Mouse (Mus musculus): ENCODE results near the gene Ttc28. TPM values are rescaled to one million over a fixed set of nuclear protein-coding genes. Genes with fewer than 3 reads are reported as not detected.
"Not testable (repeated sequence)": the region's sequence is repeated elsewhere in the genome, so short reads cannot be mapped to it uniquely, and the experiment has no call there.

Gene Ttc28
- polyA plus RNA-seq, 1 experiment from 2014 or later, result 14.5 TPM

DNA sequence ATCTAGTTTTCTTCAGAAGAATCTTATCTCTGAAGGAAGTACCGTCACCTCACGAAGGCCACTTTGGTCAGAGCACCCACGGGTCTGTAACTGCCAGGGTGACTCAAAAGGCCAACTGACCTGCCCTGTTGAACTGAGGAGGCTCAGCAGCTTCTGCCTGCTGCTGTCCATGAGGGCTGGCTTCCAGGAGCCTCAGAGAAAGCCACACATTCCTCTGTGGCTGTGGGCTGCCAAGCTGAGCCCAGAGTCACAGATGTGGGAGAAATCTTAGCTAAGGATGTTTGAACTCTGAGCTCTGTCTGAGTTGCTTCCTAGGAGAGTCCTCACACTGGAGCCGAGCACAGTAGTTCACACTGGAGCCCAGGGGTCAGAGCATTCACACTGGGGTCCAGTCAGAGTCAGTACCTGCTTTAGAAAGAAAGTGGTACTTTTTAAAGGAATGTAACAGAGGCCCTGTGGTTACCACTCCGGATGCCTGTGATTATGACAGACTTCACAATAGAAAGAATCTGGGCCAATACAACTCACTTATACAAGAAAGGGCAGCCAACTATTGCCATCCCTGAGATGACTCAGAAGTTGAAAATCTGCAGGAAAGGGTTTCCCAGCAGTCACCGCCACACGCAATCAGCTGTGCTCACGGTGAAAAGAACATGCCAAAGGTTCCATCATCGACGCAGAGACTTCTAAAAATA, 368.1 kb downstream of the Ttc28 start:
- no peak for ATAC-seq
- no peak overlapping the region for H3K9ac ChIP-seq (ENCODE audit: low read depth, low read length)
- H3K27ac ChIP-seq (ENCODE audit: low read depth, low read length), result no peak overlapping the region
- no peak overlapping the region for H3K4me3 ChIP-seq (ENCODE audit: low read length)
- no peaks in the 10 kb centered on the region for H3K36me3 ChIP-seq (ENCODE audit: control insufficient read depth, insufficient read depth, low read length)
- no peaks in the 10 kb centered on the region for H3K9me3 ChIP-seq (ENCODE audit: control insufficient read depth, low read length)
- H3K4me2 ChIP-seq (ENCODE audit: low read length), result no peak overlapping the region
- WGBS, result 86% methylated on average over 10 of the region's 10 CpGs
- H3K27me3 ChIP-seq (replicated peaks; ENCODE audit: control insufficient read depth, insufficient read depth, low read length), result no peaks in the 10 kb centered on the region
- H3K4me1 ChIP-seq (ENCODE audit: control insufficient read depth, insufficient read depth, low read depth, low read length), result peaks cover 8% of the 10 kb centered on the region

DNA sequence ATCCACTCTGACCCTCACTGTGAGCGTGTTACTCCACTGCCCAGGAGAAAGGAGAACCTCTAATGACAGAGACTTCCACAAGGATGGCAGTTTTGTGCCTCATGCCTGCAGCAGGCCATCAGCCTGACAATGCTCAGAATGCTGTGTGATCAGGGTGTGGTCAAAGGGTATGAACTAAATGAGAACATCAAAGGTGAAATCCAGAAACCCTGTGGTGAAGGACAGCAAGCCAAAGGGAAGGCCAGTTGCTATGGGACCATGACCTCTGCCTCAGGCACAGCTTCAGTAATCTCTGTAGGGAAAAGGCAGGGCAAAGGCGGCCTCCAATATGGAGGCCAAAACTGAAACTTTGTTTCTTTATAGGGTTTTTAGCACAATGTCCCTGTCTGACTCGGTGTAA, 372.5 kb downstream of the Ttc28 start:
- Histone ChIP-seq H3K4me2 (ENCODE audit: low read length) (no peak overlapping the region), H3K9me3 (ENCODE audit: control insufficient read depth, low read length) (no peaks in the 10 kb centered on the region), H3K27me3 (replicated peaks; ENCODE audit: control insufficient read depth, insufficient read depth, low read length) (no peaks in the 10 kb centered on the region), H3K9ac (ENCODE audit: low read depth, low read length) (no peak overlapping the region), H3K4me3 (ENCODE audit: low read length) (no peak overlapping the region), H3K4me1 (ENCODE audit: control insufficient read depth, insufficient read depth, low read depth, low read length) (peaks cover 31% of the 10 kb centered on the region), H3K36me3 (ENCODE audit: control insufficient read depth, insufficient read depth, low read length) (no peaks in the 10 kb centered on the region), H3K27ac (ENCODE audit: low read depth, low read length) (no peak overlapping the region)
- no peak for ATAC-seq
- 87% methylated on average over 3 of the region's 3 CpGs for WGBS

DNA sequence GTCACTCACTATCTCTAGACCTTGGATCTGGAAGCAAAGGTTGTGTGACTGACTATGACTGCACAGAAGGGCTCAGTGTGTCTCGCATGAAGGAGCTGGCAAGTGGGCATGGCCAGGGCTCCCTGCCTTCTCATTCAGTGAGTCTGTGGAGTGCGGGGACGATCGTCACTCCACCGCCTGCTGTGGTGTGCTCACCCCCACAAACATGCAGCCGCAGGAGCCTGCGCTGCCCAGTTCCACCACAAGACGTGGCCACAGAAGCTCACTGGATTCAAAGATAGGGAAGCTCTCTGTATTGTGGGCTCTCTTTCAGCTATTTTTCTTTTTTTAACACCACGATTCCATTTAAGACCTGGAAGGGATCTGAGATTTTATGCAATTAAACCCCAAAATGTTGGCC, 374.8 kb downstream of the Ttc28 start:
- H3K27me3 ChIP-seq (replicated peaks; ENCODE audit: control insufficient read depth, insufficient read depth, low read length), result no peaks in the 10 kb centered on the region
- no peak overlapping the region for H3K9ac ChIP-seq (ENCODE audit: low read depth, low read length)
- peaks cover 38% of the 10 kb centered on the region for H3K4me1 ChIP-seq (ENCODE audit: control insufficient read depth, insufficient read depth, low read depth, low read length)
- 56% methylated on average over 9 of the region's 9 CpGs for WGBS
- no peaks in the 10 kb centered on the region for H3K9me3 ChIP-seq (ENCODE audit: control insufficient read depth, low read length)
- no peak for ATAC-seq
- no peaks in the 10 kb centered on the region for H3K36me3 ChIP-seq (ENCODE audit: control insufficient read depth, insufficient read depth, low read length)
- no peak overlapping the region for H3K4me2 ChIP-seq (ENCODE audit: low read length)
- H3K27ac ChIP-seq (ENCODE audit: low read depth, low read length), result peak overlapping the region; percentile 31
- no peak overlapping the region for H3K4me3 ChIP-seq (ENCODE audit: low read length)

DNA sequence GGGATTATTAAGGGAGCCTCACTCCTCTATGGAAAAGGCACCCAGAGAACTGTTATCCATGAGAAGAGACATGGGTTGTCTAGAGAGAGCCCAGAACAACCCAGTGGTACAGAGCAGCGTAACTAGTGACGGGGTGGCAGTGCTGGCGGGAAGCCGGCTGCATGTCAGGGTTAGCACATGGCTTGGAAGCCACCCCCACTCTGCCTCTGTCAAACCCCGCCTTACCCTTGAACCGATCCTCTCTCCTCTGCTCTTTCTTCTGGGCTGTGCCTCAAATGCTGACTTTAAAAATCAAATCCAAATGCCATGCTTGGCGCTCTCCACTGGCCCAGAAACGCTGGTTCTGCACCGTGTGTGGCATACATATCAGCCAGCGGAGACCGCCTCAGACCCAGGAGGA, 375.2 kb downstream of the Ttc28 start:
- Histone ChIP-seq H3K4me1 (ENCODE audit: control insufficient read depth, insufficient read depth, low read depth, low read length) (peaks cover 38% of the 10 kb centered on the region), H3K27me3 (replicated peaks; ENCODE audit: control insufficient read depth, insufficient read depth, low read length) (no peaks in the 10 kb centered on the region), H3K4me3 (ENCODE audit: low read length) (no peak overlapping the region), H3K9me3 (ENCODE audit: control insufficient read depth, low read length) (no peaks in the 10 kb centered on the region), H3K36me3 (ENCODE audit: control insufficient read depth, insufficient read depth, low read length) (no peaks in the 10 kb centered on the region), H3K4me2 (ENCODE audit: low read length) (no peak overlapping the region), H3K9ac (ENCODE audit: low read depth, low read length) (peak overlapping the region; percentile 31), H3K27ac (ENCODE audit: low read depth, low read length) (peak overlapping the region; percentile 89)
- peak; percentile 35 for ATAC-seq
- WGBS, result 60% methylated on average over 11 of the region's 11 CpGs

DNA sequence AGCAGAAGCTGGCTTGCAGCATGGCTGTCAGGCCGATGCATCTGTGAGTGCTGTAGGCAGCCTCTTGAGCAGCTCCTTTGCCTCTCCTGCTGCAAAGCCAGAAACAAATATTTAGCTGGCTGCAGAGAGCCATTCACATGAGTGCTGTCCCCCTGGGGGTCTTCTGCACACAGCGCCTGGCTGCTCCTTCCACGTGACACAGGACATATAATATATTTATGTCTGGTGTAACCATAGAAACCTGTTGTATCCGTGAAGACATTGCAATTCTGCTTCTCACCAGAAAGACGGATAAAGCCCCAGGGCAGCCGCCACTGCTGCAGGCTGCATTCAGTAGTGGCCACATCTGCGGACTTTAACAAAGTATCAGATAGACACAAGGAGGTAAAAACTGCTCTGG, 376.6 kb downstream of the Ttc28 start:
- Histone ChIP-seq H3K4me2 (ENCODE audit: low read length) (peak overlapping the region; percentile 39), H3K9ac (ENCODE audit: low read depth, low read length) (peak overlapping the region; percentile 42; the same call in 1 of the 2 replicates), H3K4me1 (ENCODE audit: control insufficient read depth, insufficient read depth, low read depth, low read length) (peaks cover 38% of the 10 kb centered on the region), H3K36me3 (ENCODE audit: control insufficient read depth, insufficient read depth, low read length) (no peaks in the 10 kb centered on the region), H3K27me3 (replicated peaks; ENCODE audit: control insufficient read depth, insufficient read depth, low read length) (no peaks in the 10 kb centered on the region), H3K27ac (ENCODE audit: low read depth, low read length) (peak overlapping the region; percentile 89), H3K4me3 (ENCODE audit: low read length) (no peak overlapping the region), H3K9me3 (ENCODE audit: control insufficient read depth, low read length) (no peaks in the 10 kb centered on the region)
- 9% methylated on average over 7 of the region's 7 CpGs for WGBS
- ATAC-seq, result peak; percentile 57

DNA sequence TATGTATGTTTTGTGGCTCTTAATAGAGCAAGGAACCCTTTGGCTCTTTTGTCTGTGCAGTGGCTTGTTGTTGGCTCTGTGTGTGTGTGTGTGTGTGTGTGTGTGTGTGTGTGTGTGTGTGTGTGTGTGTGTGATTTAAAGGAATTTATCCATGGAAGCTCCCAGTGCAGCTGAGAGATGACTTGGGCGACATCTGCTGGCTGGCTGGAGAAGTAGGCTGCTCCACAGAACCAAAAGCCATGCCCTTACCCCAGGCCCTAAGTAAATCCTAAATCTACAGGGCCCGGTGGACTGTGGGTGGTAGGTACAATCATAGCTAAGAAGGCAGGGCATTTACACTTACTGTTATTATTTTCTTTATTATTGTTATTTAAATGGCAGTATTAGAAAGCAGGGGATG, 377.5 kb downstream of the Ttc28 start:
- Histone ChIP-seq H3K36me3 (ENCODE audit: control insufficient read depth, insufficient read depth, low read length) (no peaks in the 10 kb centered on the region), H3K4me2 (ENCODE audit: low read length) (no peak overlapping the region), H3K27me3 (replicated peaks; ENCODE audit: control insufficient read depth, insufficient read depth, low read length) (no peaks in the 10 kb centered on the region), H3K27ac (ENCODE audit: low read depth, low read length) (peak overlapping the region; percentile 89), H3K4me1 (ENCODE audit: control insufficient read depth, insufficient read depth, low read depth, low read length) (peaks cover 43% of the 10 kb centered on the region), H3K9me3 (ENCODE audit: control insufficient read depth, low read length) (no peaks in the 10 kb centered on the region), H3K4me3 (ENCODE audit: low read length) (no peak overlapping the region), H3K9ac (ENCODE audit: low read depth, low read length) (no peak overlapping the region; the same call in 1 of the 2 replicates)
- no peak for ATAC-seq
- WGBS, result 0% methylated on average over 2 of the region's 2 CpGs

DNA sequence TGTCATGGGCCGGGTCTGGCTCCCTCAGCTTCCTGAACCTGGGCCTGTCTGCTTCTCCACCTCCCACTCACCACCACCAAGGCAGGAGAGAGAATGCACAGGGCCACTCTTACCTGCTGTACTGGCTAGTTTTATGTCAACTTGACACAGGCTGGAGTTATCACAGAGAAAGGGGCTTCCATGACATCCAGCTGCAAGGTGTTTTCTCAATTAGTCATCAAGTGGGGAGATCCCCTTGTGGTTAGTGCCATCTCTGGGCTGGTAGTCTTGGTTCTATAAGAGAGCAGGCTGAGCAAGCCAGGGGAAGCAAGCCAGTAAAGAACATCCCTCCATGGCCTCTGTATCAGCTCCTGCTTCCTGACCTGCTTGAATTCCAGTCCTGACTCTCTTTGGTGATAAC, 381.6 kb downstream of the Ttc28 start:
- H3K27ac ChIP-seq (ENCODE audit: low read depth, low read length); H3K9me3 ChIP-seq (ENCODE audit: control insufficient read depth, low read length); H3K27me3 ChIP-seq (replicated peaks; ENCODE audit: control insufficient read depth, insufficient read depth, low read length); H3K4me3 ChIP-seq (ENCODE audit: low read length); H3K9ac ChIP-seq (ENCODE audit: low read depth, low read length); H3K4me2 ChIP-seq (ENCODE audit: low read length); ATAC-seq; H3K36me3 ChIP-seq (ENCODE audit: control insufficient read depth, insufficient read depth, low read length): not testable (repeated sequence)
- H3K4me1 ChIP-seq (ENCODE audit: control insufficient read depth, insufficient read depth, low read depth, low read length), result peaks cover 38% of the 10 kb centered on the region
- WGBS, result 86% methylated on average over 1 of the region's 1 CpGs

DNA sequence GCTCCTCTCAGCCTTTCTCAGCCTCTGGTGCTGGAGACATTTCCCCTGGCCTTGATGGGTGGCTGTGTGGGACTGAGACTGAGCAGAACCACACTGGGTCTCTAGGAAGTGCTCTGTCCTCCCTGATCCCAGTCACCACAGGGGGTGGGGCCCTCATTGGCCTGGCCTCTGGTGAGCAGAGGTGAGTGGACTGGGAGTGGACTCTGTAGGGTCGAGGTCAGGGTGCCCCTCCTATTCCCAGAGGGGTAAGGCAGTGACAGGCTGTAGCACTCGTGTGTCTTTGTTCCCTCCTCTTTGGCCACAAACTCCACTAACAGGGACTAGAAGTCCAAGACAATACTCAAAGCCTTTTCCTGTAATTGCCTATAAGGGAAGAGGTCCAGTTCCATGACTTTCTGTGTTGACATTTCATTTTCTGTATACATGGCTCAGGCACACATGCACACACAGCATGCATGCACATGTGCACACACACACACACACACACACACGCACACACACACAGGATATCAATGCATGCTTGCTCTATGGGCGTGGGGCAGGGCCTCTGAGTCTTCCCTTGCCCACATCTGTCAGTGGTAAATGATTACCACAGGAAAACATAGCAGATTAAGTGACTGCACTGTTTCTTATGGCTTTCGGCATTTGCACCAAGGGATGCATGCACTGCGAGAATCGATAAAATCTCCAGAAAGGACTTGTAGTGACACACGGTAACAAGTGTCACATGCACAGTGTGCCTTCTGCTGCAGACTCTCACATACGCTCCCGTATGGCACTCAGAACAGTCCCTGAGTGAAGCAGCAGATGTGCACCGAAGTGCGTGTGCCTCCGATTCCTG, 382.4 kb downstream of the Ttc28 start:
- peaks cover 30% of the 10 kb centered on the region for H3K4me1 ChIP-seq (ENCODE audit: control insufficient read depth, insufficient read depth, low read depth, low read length)

DNA sequence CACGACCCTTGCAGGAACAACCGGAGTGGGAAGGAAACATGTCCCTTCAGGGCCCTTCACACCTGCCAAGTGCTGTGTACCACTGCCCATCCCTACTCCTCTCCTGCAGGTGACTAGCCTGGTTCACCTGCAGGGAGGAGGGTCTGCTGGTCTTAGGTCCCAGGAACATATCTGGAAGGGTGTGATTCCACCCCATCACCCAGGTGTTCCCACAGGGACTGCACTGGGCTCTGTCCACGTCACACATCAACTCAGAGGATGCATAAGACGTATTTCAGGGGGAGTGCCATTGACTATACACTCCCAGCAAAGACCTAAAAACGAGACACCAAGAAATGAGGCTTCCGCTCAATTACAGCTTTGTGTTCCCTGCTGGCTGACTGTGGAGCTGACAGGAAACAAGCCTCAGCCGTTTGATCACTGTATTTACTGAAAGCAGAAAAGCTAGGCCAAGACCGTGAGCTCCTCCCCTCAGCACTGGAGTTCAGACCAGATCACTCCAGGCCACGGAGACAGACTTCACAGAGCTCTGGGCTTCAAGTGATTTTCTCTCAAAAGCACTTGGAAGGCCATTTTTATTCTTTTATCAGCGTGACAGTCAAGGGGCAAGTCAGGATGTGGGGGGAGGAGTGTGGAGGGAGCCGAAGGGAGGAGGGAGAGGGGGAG, 383.1 kb downstream of the Ttc28 start:
- Histone ChIP-seq H3K27me3 (replicated peaks; ENCODE audit: control insufficient read depth, insufficient read depth, low read length) (no peaks in the 10 kb centered on the region), H3K9me3 (ENCODE audit: control insufficient read depth, low read length) (no peaks in the 10 kb centered on the region), H3K9ac (ENCODE audit: low read depth, low read length) (peak overlapping the region; percentile 20; the same call in 1 of the 2 replicates), H3K36me3 (ENCODE audit: control insufficient read depth, insufficient read depth, low read length) (peaks cover 9% of the 10 kb centered on the region; the same call in 1 of the 2 replicates), H3K27ac (ENCODE audit: low read depth, low read length) (peak overlapping the region; percentile 74), H3K4me2 (ENCODE audit: low read length) (no peak overlapping the region), H3K4me3 (ENCODE audit: low read length) (no peak overlapping the region), H3K4me1 (ENCODE audit: control insufficient read depth, insufficient read depth, low read depth, low read length) (peaks cover 24% of the 10 kb centered on the region)
- WGBS, result 15% methylated on average over 11 of the region's 11 CpGs
- ATAC-seq, result peak; percentile 64

More for the DNA sequence above, 382.4 kb downstream of the Ttc28 start:
- Histone ChIP-seq H3K9ac (ENCODE audit: low read depth, low read length) (peak overlapping the region; percentile 20; the same call in 1 of the 2 replicates), H3K36me3 (ENCODE audit: control insufficient read depth, insufficient read depth, low read length) (peaks cover 9% of the 10 kb centered on the region; the same call in 1 of the 2 replicates), H3K4me3 (ENCODE audit: low read length) (no peak overlapping the region), H3K4me2 (ENCODE audit: low read length) (no peak overlapping the region), H3K27ac (ENCODE audit: low read depth, low read length) (peak overlapping the region; percentile 74), H3K9me3 (ENCODE audit: control insufficient read depth, low read length) (no peaks in the 10 kb centered on the region), H3K27me3 (replicated peaks; ENCODE audit: control insufficient read depth, insufficient read depth, low read length) (no peaks in the 10 kb centered on the region)
- 50% methylated on average over 13 of the region's 13 CpGs for WGBS
- ATAC-seq, result 0 out of 2 replicates have a peak, but pooled peaks have one; percentile 21
